Mouse (Mus musculus) thymus, adult 2 months (tissue): Measurements from ENCODE around the gene Col23a1.

ENCODE experiments used
- CTCF ChIP-seq: fragments of 200-500 bp; IDR thresholded peaks from 2 replicates; pipeline ENCODE4 v1.5.1; 2012; ENCODE audit warnings: mild to moderate bottlenecking, control low read depth, low read length, moderate library complexity, borderline replicate concordance; ENCODE audit not compliant: control insufficient read depth, poor library complexity, insufficient read depth; ENCODE audit errors: extremely low read depth
- POLR2A ChIP-seq: fragments of 200-500 bp; IDR thresholded peaks from 2 replicates; pipeline ENCODE4 v1.6.1; 2012; ENCODE audit warnings: mild to moderate bottlenecking, low read length, control low read depth, moderate library complexity; ENCODE audit not compliant: control insufficient read depth, poor library complexity, insufficient read depth; ENCODE audit errors: extremely low read depth

- TF ChIP-seq POLR2A, result no peak
- no peak for TF ChIP-seq CTCF
Observed at GRCm38 (mm10) chr11:51401481-51402128, 111.9 kb downstream of the Col23a1 start.
